Mouse (Mus musculus) bone marrow macrophage, adult 2 months (primary cell): ENCODE measurements around the gene Saysd1.

ENCODE experiments used
- CTCF ChIP-seq: IDR thresholded peaks from 2 replicates; pipeline ENCODE4 v1.5.1; 2012; ENCODE audit warnings: low read depth, mild to moderate bottlenecking, low read length, moderate library complexity
- POLR2A ChIP-seq: IDR thresholded peaks from 2 replicates; pipeline ENCODE4 v1.6.1; 2012; ENCODE audit warnings: mild to moderate bottlenecking, low read depth, low read length, borderline replicate concordance

DNA sequence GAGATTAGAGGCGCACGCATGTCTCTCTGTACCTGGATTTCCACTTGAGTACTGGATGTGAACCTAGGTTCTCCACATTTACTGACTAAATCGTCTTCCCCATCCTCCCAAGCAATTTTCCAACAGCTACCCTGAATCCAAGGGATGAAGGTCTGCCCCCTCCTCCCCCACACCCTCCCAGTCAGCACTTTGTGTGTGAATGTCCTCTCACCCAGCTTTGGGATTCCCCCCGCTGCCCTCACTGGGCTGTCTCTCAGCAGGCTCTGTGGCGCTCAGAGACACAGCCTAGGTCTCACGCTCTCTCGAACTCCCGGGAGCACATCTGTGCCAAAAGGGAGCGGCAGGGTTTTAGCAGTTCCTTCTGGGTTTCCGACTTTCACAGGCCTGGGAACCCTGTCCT, 17.4 kb upstream of the Saysd1 start:
- no peak for TF ChIP-seq CTCF
- no peak for TF ChIP-seq POLR2A
